Mouse (Mus musculus): ENCODE measurements around the gene A630095N17Rik.
"Not testable (repeated sequence)": the region's sequence is repeated elsewhere in the genome, so short reads cannot be mapped to it uniquely, and the experiment has no call there.

The A630095N17Rik gene

DNA sequence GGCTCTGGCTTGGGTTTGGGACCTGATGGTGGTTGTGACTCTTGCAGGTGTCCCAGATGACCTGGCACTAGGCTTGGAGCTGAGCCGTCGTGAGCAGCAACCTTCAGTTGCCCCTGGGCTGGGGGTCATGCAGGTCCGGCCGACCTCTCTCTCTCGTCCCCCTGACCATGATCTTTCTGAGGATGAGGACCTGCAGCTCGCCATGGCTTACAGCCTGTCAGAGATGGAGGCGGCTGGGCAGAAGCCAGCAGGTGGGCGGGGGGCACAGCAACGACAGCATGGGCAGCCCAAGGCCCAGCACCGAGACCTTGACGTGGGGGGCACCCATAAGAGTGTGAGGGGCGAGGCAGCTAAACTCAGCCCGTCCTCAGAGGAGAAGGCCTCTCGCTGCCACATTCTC, 11.5 kb upstream of the A630095N17Rik start:
- DNase-seq (ENCODE audit: low spot score) = no peak

DNA sequence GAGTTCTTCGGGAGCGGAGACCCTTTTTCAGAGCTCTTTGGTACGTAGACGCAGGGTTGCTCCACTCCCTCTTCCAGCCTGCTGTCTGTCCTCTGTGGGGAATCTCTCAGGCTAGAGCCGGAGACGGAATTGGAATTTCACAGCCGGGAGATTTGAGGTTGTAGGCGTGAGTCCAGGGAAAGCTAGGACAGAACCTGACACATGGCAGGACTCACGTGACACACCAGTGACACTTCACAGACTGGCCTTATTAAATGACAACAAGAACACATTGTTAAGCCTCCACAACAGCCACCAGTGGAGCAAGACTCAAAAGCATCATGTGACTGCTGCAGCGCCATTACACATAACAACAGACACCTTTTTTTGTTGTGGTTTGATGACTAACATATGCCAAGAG, 7.7 kb upstream of the A630095N17Rik start:
- DNase-seq (ENCODE audit: low spot score) = no peak

DNA sequence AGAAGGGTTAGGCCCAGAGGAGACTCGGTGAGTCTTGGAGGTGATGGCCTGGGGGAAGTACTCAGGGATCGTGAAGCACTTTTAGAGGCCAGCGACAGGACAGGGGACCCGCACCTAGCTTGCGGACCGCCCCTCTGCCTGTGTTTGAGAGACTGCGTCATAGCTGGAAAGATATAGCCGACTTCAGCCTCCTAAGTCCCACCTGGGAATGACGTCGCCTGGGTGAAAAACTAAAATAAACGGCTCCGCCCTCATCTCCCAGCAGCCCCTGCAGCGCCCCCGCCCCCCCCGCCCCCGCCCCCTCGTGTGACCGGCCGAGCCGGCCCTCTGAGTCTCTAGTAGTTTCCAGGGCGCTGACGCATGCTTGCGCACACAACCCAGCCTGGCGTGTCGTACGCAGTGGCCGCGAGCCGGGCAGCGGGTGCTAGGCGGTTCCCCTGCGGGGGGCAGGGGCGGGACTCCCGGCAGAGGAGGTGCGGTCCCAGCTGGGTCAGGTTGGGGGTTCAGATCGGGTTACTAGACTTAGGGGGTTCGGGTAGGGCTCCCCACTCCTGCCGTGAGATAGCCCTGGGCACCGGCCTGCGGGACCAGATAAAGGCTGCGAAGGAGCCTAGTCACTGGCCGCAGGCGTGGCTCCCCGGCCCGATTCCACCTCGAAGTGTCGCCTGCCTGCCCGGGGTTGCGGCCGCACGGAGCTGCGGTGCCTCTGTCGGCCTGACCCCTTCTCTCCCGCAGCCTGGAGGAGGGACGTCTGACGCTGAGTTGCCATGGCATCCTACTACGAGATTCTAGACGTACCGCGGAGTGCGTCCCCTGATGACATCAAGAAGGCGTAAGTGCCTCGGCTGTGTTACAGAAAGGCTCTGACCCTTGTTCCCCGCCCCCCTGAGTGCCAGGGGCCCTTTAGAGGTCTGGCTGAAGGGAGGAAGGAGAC, 4.5 kb upstream of the A630095N17Rik start, which contains the start of gene Dnajb2:
Gene Dnajb2 (plus strand): TSS at position 290 of the 934 bp plus-strand sequence.
- DNase-seq (ENCODE audit: low spot score) = peak; percentile 73

DNA sequence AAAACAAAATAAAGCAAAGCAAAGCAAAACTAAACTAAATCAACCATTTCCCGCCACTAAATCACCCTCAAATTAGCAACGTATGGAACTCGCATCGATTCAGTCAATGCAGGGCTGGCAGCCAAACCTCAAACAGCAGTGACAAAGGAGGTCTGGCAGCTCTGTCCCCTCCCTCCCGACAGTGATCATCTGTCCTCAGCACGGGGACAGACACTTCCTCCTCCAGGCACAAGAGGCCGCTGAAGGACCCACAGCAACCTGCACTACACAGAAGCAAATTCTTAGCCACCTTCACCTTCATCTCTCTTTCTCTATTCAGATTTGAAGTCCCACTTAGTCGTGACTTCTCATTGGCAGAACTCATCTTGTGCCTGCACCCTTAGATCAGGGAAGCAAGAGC, 2.7 kb upstream of the A630095N17Rik start:
- DNase-seq (ENCODE audit: low spot score) = no peak

DNA sequence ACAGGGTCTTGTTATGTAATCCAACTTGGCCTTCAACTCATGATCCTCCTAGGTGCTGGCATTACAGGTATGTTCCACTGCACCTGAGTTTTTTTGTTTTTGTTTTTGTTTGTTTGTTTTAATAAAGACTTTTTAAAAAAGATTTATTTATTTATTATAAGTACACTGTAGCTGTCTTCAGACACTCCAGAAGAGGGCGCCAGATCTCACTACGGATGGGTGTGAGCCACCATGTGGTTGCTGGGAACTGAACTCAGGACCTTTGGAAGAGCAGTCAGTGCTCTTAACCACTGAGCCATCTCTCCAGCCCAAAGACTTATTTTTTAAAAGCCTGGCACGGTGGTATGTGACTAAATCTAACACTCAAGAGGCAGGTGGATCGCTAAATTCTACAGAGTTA, 587 bp upstream of the A630095N17Rik start:
- DNase-seq (ENCODE audit: low spot score) = not testable (repeated sequence)

DNA sequence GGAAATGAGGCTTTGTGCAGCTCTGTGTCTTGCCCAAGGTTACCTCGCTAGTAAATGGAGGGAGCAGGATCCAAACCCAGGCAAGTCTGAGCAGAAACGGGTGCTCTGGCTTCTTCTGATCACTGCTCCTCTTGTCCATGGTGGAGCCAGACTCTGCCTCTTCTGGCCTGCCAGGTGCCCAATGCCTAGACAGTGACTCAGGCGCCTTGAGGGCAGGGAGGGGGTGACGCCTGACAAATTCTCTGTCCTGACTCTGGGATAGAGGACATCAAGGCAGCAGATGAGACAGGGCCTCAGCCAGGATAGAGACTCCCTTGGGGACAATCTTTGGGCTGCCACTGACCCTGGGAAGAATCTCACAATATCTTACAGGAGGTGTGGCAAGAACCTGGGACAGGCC, 678 bp downstream of the A630095N17Rik start:
- no peak for DNase-seq (ENCODE audit: low spot score)

DNA sequence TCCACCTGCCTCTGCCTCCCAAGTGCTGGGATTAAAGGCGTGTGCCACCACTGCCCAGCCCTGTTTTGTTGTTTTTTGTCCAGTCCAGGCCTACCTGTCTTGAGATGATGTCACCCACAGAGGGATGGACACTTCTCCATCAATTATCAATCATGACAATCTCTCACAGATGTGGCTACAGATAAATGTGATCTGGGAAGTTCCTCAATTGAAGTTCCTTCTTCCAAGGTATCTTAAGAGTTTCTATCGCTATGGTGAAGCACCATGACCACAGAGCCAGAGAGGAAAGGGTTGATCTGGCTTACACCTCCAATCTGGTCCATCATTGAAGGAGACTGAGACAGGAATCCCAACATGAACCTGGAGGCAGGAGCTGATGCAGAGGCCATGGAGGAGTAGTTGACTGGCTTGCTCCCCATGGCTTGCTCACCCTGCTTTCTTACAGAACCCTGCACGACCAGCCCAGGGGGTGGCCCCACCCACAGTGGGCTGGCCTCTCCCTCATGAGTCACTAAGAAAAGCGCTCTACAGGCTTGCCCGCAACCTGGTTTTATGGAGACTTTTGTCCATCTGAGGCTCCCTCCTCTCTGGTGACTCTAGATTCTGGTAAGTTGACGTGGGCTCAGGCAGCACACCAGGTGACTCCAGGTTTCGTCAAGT, 1.4 kb downstream of the A630095N17Rik start:
- no peak for DNase-seq (ENCODE audit: low spot score)

DNA sequence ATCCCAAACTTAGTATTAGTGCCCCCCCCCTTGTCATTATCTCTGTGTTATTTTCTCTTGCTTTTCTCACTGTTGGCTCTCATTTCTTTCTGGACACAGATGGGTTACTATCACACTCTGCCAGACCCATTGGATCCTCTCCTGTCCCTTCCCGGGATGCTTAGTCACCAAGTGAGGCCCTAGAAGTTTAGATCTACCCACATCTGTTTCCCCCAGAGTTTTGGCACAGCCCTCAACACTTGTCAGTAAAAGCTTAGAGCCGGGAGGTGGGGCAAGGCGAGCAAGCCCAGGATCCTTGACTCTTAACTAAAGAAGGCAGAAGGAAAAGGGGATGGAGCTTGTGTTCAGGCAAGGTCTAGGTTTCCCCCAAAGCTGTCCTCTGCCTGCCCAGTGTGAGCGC, 2.7 kb downstream of the A630095N17Rik start:
- DNase-seq (ENCODE audit: low spot score) = no peak

DNA sequence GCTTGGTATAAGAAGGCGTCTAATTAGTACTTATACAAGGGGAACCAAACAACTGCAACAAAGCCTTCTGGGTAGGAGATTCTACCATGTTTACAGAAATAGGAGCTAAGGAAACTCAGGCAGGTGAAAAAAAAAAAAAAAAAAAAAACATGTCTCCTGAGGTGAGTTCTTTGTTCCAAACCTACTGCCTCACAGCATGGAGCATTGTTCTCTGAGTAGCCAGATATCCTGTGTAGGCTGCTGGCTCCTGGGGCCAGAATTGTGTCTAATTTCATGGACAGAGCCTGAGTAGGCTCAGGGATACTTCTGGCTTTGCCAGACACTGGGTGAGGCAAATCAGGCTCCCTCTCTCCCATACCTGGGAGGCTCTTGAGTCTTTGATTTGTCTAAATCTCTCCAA, 4.2 kb downstream of the A630095N17Rik start:
- DNase-seq (ENCODE audit: low spot score) = no peak

DNA sequence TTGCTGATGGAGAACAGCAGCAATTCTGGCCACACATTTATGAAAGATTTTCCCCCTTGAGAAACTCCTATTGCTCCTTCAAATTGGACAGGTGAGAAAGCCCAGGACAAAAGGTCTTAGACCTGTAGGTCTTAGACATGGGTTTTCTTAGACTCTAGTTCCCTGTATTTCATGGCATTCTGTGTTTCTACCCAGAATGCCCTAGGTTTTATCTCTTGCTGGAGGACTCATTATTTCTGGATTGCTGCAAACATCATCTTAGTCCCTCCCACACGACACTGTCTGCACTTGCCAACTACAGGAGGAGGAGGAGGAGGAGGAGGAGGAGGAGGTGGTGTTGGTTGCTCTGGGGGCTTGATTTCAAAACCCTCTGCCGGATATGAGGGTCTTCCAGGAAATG, 5.8 kb downstream of the A630095N17Rik start:
- no peak for DNase-seq (ENCODE audit: low spot score)

DNA sequence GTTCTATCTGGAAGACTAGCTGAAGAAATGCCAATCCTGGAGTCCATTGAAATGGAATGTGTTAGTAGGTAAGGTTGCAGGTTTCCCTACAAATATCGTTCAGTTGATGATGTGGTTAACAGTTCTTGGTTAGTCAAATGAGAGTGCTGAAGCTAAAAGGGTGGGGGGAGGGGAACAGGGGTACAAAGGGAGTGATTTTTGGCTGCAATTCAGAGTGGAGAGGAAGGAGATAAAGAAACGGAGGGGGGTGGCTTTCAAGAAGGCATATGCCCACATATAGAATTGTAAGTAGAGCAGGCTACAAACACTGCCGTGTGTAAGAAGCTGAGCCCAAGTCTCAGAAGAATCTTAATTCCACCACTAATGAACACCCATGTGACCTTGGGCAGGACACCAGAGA, 6.4 kb downstream of the A630095N17Rik start:
- DNase-seq (ENCODE audit: low spot score) = no peak

DNA sequence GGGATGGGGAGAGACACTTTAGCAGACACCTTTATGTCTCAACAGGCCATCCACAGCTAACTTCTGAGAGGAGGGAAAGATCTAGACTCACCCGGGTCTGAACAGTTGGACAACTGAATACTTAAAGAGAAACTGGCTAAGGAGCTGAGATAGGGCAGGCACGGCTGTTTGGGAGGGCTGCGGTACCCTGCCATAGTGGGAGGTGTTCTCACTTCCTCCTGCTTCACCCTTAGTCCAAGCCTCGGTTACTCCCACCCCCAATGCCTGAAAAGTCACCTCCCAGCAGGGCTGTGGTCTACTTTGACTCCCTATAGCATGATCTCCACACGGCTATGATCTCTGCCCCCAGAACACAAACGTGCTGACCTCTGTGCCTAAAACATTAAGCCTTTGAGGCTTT, 8.4 kb downstream of the A630095N17Rik start:
- DNase-seq (ENCODE audit: low spot score) = no peak

DNA sequence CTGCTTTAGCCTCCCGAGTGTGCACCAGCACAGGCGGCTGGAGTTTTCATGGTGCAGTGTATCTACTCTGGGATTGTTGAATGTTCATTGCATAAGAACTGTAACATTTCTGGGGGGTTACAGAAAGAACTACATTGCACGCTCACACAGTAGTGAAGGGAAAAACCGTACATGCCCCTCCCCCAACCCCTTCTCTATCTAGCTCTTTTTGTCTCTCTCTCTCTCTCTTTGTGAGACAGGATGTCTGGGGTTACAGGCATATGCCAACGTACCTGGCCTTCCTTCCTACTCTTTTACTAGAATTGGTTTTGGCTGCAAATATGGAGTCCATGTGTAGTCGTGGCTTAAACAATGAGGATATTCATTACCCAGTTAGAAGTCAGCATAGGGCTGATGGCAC, 9.0 kb downstream of the A630095N17Rik start:
- DNase-seq (ENCODE audit: low spot score) = no peak

DNA sequence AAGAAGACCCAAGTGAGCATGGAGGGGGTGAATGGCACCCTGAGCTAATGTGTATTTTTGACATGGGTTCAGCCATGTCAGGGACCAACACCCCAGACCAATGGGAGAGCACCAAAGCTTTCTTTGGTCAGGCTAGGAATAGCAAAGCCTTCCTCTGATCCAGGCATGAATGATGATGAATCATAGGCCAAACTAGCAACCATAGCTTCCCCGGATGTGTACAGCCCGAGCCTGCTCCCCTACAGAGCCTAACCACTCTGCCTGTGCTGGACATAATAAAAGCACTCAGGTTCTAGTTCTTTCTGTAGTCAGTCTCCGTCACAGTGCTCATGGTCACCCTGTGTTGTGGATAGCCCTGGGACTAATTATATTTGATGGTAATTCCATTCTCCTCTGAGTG, 10.4 kb downstream of the A630095N17Rik start:
- no peak for DNase-seq (ENCODE audit: low spot score)

DNA sequence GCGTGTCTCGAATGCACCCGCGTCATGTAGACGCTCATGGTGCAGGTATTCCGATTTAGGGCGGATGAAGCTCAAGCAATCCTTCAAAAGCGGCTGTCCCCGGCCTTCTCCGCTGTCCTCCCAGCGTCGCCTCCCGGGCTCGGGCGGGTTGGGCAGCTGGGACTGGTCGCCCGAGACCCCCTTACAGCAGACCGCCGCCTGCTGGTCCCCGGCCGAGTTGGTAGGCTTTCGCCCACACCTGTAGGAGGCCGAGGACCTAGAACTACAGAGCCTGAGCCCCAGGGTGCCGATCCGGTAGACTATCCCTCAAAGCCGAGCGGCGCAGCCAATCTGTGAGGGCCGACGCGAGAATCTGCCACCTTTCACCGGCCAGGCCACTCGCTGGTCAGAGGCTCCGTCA, 12.4 kb downstream of the A630095N17Rik start, which contains the start of gene Tuba4a:
Gene Tuba4a (minus strand): TSS at position 335 of the 400 bp plus-strand sequence.
- DNase-seq (ENCODE audit: low spot score) = no peak

DNA sequence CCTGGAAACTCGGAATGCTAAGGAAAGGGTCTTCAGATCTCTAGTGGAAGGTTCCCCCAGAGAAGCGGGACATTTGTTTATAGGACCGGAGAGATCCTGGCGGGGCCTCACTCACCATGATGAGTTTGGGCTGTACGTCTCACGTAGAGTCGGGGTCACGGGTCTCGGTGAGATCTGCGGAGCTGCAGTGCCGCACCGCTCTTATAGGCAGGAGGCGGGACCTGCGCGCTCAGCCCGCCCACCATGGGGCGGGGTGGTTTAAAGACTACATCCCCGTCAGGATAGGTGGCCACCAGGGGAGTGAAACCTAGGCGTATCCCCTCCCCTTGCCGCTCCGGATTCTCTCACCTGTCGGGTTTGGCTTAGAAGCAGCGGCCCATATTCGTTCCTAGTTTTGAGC, 12.8 kb downstream of the A630095N17Rik start:
- DNase-seq (ENCODE audit: low spot score) = peak; percentile 39

DNA sequence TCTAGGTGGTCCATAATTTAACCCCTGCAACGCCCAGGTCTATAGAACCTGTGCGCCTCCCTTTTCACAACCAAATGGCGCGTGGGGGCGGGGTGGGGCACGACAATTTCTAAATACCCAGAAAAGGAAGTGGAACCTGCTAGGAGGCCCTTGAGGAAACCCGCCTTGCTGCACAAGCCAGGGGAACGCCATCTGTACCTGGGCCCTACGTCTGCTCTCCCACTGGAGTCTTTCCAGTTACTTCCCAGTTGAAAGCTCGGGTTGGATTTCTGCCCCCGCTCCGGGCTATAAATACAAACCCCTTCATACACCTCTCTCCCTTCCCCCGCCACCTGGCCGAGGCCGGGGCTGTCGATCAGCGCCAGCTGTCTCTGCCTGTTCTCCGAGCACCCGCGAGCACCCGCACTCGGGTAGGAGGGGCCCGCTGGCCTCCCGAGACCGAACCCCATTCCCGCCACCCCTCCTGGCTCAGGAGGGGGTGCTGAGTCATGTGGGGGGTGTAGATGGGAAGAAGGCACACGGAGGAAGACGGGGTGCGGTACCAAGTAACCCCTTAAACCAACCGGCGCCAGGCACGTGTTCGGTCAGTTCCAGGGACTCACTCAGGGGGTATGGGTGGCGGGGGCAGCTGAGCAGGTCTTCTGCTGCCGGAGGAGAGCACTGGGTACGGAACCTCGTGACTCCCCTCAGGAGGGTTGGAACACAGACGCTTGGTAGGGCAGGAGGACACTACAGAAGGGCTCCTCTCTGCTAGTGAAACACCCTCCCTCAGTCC, 13.5 kb downstream of the A630095N17Rik start:
- no peak for DNase-seq (ENCODE audit: low spot score)

DNA sequence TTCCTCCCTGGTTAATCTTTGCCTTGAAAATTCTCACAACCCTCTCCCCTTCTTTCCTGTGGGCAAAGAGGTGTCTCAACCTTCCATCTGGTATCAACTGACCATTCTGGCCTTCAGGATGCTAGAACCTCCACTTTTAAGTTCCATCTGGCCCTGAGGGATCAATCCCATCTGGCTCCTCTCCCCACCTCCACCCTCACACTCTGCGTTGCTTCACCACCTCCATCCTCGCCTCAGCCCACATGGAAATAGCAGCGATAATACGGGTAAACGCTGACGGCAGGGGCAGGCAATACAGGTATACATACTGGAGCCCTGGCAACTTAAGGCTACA, 14.0 kb downstream of the A630095N17Rik start:
- no peak for DNase-seq (ENCODE audit: low spot score)

DNA sequence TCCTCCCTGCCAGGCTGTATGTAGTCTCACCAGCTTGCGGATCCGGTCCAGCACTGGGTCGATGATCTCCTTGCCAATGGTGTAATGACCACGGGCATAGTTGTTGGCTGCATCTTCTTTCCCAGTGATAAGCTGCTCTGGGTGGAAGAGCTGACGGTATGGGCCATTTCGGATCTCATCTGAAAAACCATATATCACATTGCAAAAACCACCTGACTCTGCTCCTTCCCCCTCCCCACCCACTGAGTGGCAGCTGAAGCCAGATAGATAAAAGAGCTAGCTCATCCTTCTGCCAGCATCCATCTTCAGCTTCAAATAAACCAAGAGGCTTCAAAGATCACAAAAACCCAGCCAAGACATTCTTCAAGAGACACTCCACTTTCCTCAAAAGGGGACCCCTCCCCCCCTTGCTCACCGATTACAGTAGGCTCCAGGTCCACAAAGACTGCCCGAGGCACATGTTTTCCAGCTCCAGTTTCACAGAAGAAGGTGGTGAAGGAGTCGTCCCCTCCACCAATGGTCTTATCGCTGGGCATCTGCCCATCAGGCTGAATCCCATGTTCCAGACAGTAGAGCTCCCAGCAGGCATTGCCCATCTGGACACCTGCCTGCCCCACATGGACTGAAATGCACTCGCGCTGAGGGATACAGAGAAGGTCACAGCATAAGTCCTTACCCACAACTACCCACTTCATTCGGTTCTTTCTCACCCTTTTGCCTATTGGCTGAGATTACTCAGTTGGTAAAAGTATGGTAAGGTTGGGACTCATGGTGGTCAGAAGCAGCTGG, 14.9 kb downstream of the A630095N17Rik start:
- DNase-seq (ENCODE audit: low spot score) = no peak

DNA sequence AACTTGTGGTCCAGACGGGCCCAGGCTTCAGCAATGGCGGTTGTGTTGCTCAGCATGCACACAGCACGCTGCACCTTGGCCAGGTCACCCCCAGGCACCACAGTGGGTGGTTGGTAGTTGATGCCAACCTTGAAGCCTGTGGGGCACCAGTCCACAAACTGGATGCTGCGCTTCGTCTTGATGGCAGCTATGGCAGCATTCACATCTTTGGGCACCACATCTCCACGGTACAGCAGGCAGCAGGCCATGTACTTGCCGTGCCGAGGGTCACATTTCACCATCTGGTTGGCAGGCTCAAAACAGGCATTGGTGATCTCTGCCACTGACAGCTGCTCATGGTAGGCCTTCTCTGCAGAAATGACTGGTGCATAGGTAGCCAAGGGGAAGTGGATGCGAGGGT, 16.1 kb downstream of the A630095N17Rik start:
- DNase-seq (ENCODE audit: low spot score) = no peak

DNA sequence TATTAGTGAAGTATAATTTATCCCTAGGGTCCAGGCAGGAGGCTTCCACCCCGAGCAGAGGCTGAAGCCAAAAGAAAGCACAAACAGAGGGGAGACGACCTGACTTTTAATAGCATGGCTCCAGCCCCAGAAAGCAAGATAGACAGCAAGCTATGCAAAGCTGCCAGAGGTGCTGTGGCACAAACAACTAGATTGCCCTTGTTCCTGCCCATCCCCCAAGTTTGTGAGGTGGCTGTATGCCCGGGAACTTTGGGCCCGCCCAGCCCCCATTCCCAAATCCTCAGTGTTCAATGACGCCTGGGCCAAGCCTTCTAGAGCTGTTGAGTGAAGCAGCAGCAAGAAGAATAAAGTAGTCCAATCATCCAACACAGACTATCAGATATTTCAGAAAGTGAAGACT, 17.0 kb downstream of the A630095N17Rik start:
- no peak for DNase-seq (ENCODE audit: low spot score)

DNA sequence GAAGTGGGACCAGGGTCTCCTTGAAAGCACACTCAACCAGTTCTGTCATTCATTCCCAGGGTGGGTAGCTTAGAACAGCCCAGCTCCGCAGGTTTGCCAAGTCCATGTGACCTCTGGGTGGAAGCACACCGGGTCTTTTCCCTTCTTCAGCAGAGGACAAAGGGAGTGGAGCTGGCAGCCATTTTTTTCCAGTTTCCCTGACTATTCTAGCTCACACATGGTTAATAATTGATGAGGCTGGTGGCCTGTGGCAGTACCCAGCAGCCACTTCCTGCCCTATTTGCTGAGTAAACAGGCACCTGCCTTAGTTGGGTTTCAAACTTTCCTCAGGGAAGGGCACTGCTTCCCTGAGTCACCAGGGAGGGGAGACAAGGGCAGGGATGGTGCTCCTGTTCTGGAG, 17.5 kb downstream of the A630095N17Rik start:
- no peak for DNase-seq (ENCODE audit: low spot score)

Data from ovary, postnatal 10 days (tissue).